Mouse (Mus musculus): ENCODE measurements around the gene Cobll1. TPM values are rescaled to one million over a fixed set of nuclear protein-coding genes. Genes with fewer than 3 reads are reported as not detected.

Gene Cobll1
- polyA plus RNA-seq, 1 experiment from 2014 or later: 3.0 TPM

DNA sequence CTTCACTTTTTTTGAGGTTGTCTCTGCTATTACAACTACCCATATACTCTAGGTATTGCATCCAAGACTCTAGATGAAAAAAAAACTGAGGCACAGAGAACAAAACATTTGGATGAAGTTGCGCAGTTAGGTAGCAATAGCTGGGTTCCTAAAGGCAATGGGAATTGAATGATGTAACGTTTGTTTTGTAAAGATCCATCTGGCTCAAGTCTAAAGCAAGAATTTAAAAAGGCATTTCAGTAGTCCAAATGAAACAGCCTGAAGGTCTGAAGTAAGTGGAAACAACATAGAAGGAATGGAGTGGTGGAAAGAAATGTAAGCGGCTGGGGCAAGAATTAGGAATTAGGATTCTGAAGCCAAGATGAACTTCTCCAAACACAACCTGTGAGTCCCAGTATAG is 188.4 kb downstream of the Cobll1 start:
- 94% methylated on average over 3 of the region's 3 CpGs for WGBS
- H3K9me3 ChIP-seq: no peaks in the 10 kb centered on the region
- H3K4me1 ChIP-seq: no peaks in the 10 kb centered on the region
- no peaks in the 10 kb centered on the region for H3K36me3 ChIP-seq
- ATAC-seq (ENCODE audit: low FRiP score, low read depth): no peak
- no peak overlapping the region for H3K9ac ChIP-seq (replicated peaks)
- no peak overlapping the region for H3K27ac ChIP-seq (replicated peaks)
- H3K27me3 ChIP-seq: no peaks in the 10 kb centered on the region
- H3K4me2 ChIP-seq (replicated peaks): no peak overlapping the region
- no peak overlapping the region for H3K4me3 ChIP-seq

DNA sequence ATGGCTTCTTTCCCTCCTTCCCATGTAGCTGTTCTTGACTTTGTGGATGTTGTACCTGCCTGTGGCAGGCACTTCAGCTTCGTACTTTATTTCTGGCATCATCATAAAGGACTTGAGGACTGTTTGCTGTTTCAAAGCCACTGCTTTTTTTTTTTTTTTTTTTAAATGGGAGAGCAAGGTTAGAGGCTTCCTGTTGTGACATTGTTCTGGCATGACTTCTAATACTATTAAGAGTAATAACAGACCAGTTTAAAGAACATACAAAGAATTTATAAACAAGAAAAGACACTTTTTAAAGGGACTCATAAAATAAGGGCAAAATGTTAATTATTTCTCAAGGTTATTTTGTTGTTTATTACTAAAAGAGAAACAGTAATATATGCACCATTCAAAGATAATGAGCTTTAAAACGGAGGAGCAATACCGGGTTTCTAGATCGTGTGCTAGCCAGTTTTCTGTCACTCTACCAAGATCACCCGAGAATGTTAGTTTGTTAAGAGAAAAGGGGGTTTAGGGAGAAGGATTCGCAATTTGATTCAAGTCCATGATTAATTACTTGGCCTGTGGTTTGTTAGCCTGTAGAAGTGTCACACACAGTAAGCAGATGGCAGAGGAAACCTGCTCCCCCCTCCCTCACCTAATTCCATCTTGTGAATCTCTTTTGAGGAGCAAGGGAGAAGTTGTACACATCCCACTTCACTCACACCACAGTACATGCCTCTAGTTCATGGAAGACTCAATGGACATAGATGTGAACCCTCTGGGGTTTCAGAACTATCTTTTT is 190.8 kb downstream of the Cobll1 start:
- H3K4me1 ChIP-seq: no peaks in the 10 kb centered on the region
- ATAC-seq (ENCODE audit: low FRiP score, low read depth): no peak
- H3K36me3 ChIP-seq: no peaks in the 10 kb centered on the region
- H3K27ac ChIP-seq (replicated peaks): no peak overlapping the region
- H3K27me3 ChIP-seq: no peaks in the 10 kb centered on the region
- no peaks in the 10 kb centered on the region for H3K9me3 ChIP-seq
- 67% methylated on average over 6 of the region's 6 CpGs for WGBS
- no peak overlapping the region for H3K9ac ChIP-seq (replicated peaks)
- H3K4me2 ChIP-seq (replicated peaks): no peak overlapping the region
- no peak overlapping the region for H3K4me3 ChIP-seq

Other genes starting within 250 kb of the Cobll1 start
- gene Grb14, start 214.4 kb downstream of the Cobll1 start, polyA plus RNA-seq (2016; fragmentation: Nextera tagmentation; extraction: Ambion mirVana): 7.9 and 8.0 TPM in 2 replicates
- gene Slc38a11, start 124.6 kb upstream of the Cobll1 start, polyA plus RNA-seq (2016; fragmentation: Nextera tagmentation; extraction: Ambion mirVana): 2.5 and 3.5 TPM in 2 replicates

All from midbrain, embryonic 12.5 days (tissue).